ENCODE assay signal across 17 mouse cellular contexts in genomic region chr4:126495942-126496790, GRCm38 (mm10). TPM values are rescaled to one million over a fixed set of nuclear protein-coding genes. Genes with fewer than 3 reads are reported as not detected.
DNase-seq lines count a peak whose midpoint lies in the region; ATAC-seq and TF ChIP-seq lines count a peak whose summit lies in the region.
"Had no signal": no experiment of that assay in that cellular context is flagged by ENCODE, and none has a peak within 500 bp of the region (broad histone marks: within the 10 kb centered on the region; RNA-seq: fewer than 3 reads in every experiment).

No protein-coding gene starts in this region.

- TF ChIP-seq POLR2A in kidney, adult 2 months (IDR thresholded peaks at IDR 0.05; ENCODE audit: low read depth, low read length): no peak

- H3K9me3 ChIP-seq in kidney, embryonic 15.5 days (replicated peaks): no peaks in the 10 kb centered on the region
- H3K9me3 ChIP-seq in embryonic facial prominence, embryonic 15.5 days (replicated peaks): no peaks in the 10 kb centered on the region
- H3K9me3 ChIP-seq: embryonic facial prominence, embryonic 12.5 days; midbrain, embryonic 12.5 days had no signal

- no peak for TF ChIP-seq CTCF in kidney, adult 2 months (conservative IDR thresholded peaks at IDR 0.05; ENCODE audit: insufficient read depth, insufficient read length, low read depth, low read length)

- intact Hi-C loops in left cerebral cortex, postnatal 14 days (cut with DNase I): no loop called here

- H3K27me3 ChIP-seq in kidney, adult 2 months (replicated peaks; ENCODE audit: control insufficient read depth, insufficient read depth, low read length): no peaks in the 10 kb centered on the region
- H3K27me3 ChIP-seq in kidney, embryonic 15.5 days: no peaks in the 10 kb centered on the region
- H3K27me3 ChIP-seq in embryonic facial prominence, embryonic 15.5 days: no peaks in the 10 kb centered on the region
- H3K27me3 ChIP-seq: embryonic facial prominence, embryonic 12.5 days; midbrain, embryonic 12.5 days had no signal

- no peaks in the 10 kb centered on the region for H3K36me3 ChIP-seq in kidney, adult 2 months (ENCODE audit: control insufficient read depth, insufficient read depth, low read length)
- H3K36me3 ChIP-seq in kidney, embryonic 15.5 days: 0 out of 2 replicates have a peak, but pooled peaks cover 4% of the 10 kb centered on the region
- H3K36me3 ChIP-seq in embryonic facial prominence, embryonic 15.5 days: 0 out of 2 replicates have a peak, but pooled peaks cover 8% of the 10 kb centered on the region
- H3K36me3 ChIP-seq: embryonic facial prominence, embryonic 12.5 days had no signal

- H3K4me1 ChIP-seq in kidney, adult 2 months (ENCODE audit: control insufficient read depth, insufficient read depth, low read length): no peaks in the 10 kb centered on the region
- 0 out of 2 replicates have a peak, but pooled peaks cover 3% of the 10 kb centered on the region for H3K4me1 ChIP-seq in kidney, embryonic 15.5 days
- peaks cover 8% of the 10 kb centered on the region; the same call in 1 of the 2 replicates for H3K4me1 ChIP-seq in embryonic facial prominence, embryonic 15.5 days
- H3K4me1 ChIP-seq: embryonic facial prominence, embryonic 12.5 days; midbrain, embryonic 12.5 days had no signal

- no peak overlapping the region for H3K9ac ChIP-seq in kidney, embryonic 15.5 days
- no peak overlapping the region for H3K9ac ChIP-seq in embryonic facial prominence, embryonic 15.5 days
- H3K9ac ChIP-seq: embryonic facial prominence, embryonic 12.5 days; liver, postnatal 0 days; midbrain, embryonic 12.5 days had no signal

- peak overlapping the region; percentile 41 for H3K27ac ChIP-seq in kidney, adult 2 months (ENCODE audit: insufficient read depth, low read depth, low read length)
- no peak overlapping the region; the same call in 1 of the 2 replicates for H3K27ac ChIP-seq in kidney, embryonic 15.5 days
- H3K27ac ChIP-seq in embryonic facial prominence, embryonic 15.5 days (replicated peaks): peak overlapping the region; percentile 49
- H3K27ac ChIP-seq: embryonic facial prominence, embryonic 12.5 days; midbrain, embryonic 12.5 days had no signal

- no peak overlapping the region for H3K4me3 ChIP-seq in kidney, adult 2 months (ENCODE audit: insufficient read depth, low read depth, low read length)
- H3K4me3 ChIP-seq in kidney, embryonic 15.5 days (replicated peaks): no peak overlapping the region
- no peak overlapping the region for H3K4me3 ChIP-seq in embryonic facial prominence, embryonic 15.5 days (replicated peaks)
- H3K4me3 ChIP-seq: embryonic facial prominence, embryonic 12.5 days; midbrain, embryonic 12.5 days; myocyte had no signal

- 57% methylated on average over 5 of the region's 5 CpGs for WGBS in kidney, adult 2 months
- WGBS in kidney, embryonic 15.5 days: 68% methylated on average over 5 of the region's 5 CpGs
- WGBS in embryonic facial prominence, embryonic 15.5 days: 52% methylated on average over 5 of the region's 5 CpGs

- DNase-seq in kidney, adult 2 months: peak; percentile 8
- DNase-seq in Muller cell, postnatal 12 days (ENCODE audit: inconsistent ontology term): peak; percentile 53
- DNase-seq in lung, postnatal 25 days (ENCODE audit: low spot score): peak; percentile 14
- no peak for DNase-seq in left cerebral cortex, postnatal 14 days (ENCODE audit: low spot score in 2 of 2)
- DNase-seq in adrenal gland, postnatal 36 days: no peak
- DNase-seq: cerebellum, postnatal 25 days; gastrocnemius, postnatal 14 days; heart, postnatal 14 days; liver, postnatal 0 days; thymus, adult 18-20 months had no signal

- no peak for ATAC-seq in kidney, embryonic 15.5 days (replicated peaks; ENCODE audit: low FRiP score)
- ATAC-seq in embryonic facial prominence, embryonic 15.5 days (ENCODE audit: insufficient number of reproducible peaks, low FRiP score, low TSS enrichment, low read depth): no peak
- ATAC-seq: activated CD4-positive, CD25-positive, alpha-beta regulatory T cell, adult 4 months; forebrain, embryonic 16.5 days; liver, postnatal 0 days had no signal

- no peak overlapping the region for H3K4me2 ChIP-seq in kidney, embryonic 15.5 days
- H3K4me2 ChIP-seq in embryonic facial prominence, embryonic 15.5 days (replicated peaks): no peak overlapping the region
- H3K4me2 ChIP-seq: embryonic facial prominence, embryonic 12.5 days; midbrain, embryonic 12.5 days had no signal

RNA-seq across cellular contexts. Expression of gene Ago1, which starts 27.8 kb away (rescaled TPM):
- polyA plus RNA-seq in kidney, adult 2 months (2012; rRNA removed): 18.0 and 21.4 TPM in 2 replicates
- 5.1 and 5.2 TPM in 2 replicates for polyA plus RNA-seq in kidney, embryonic 15.5 days (2015; fragmentation: Nextera tagmentation; extraction: Ambion mirVana)
- polyA plus RNA-seq in embryonic facial prominence, embryonic 15.5 days (2015; fragmentation: Nextera tagmentation; extraction: Ambion mirVana): 5.0 and 5.5 TPM in 2 replicates
- total RNA-seq in left cerebral cortex, postnatal 14 days (2021): 10 to 100 TPM; 49.4 to 52.1 TPM
- 10 to 100 TPM; 29.9 to 38.7 TPM for total RNA-seq in adrenal gland, postnatal 36 days (2021)

RNA-seq across cellular contexts. Expression of gene Ago4, which starts 37.1 kb away (rescaled TPM):
- 0.95 and 1.1 TPM in 2 replicates for polyA plus RNA-seq in kidney, adult 2 months (2012; rRNA removed)
- polyA plus RNA-seq in kidney, embryonic 15.5 days (2015; fragmentation: Nextera tagmentation; extraction: Ambion mirVana): 1.4 and 1.8 TPM in 2 replicates
- 3.1 and 3.2 TPM in 2 replicates for polyA plus RNA-seq in embryonic facial prominence, embryonic 15.5 days (2015; fragmentation: Nextera tagmentation; extraction: Ambion mirVana)
- 1 to 10 TPM; 6.3 to 6.8 TPM for total RNA-seq in left cerebral cortex, postnatal 14 days (2021)
- total RNA-seq in adrenal gland, postnatal 36 days (2021): 1 to 10 TPM; 5.2 to 5.8 TPM

Comparison
In these comparisons a context has a peak if more than half of its experiments do, and no peak if none do; other contexts are left out.
1. DNase-seq: peak in kidney, adult 2 months (single experiment), Muller cell, postnatal 12 days (single experiment) and lung, postnatal 25 days (single experiment); none in left cerebral cortex, postnatal 14 days (0 of 2) and adrenal gland, postnatal 36 days (0 of 2).